In genomic region chr2:152820369-152820768, GRCm38 (mm10) we compare ENCODE assay signal across 8 mouse cellular contexts. TPM values are rescaled to one million over a fixed set of nuclear protein-coding genes. Genes with fewer than 3 reads are reported as not detected.
DNase-seq lines count a peak whose midpoint lies in the region; ATAC-seq lines count a peak whose summit lies in the region.

No protein-coding gene starts in this region.

- peaks cover 78% of the 10 kb centered on the region for H3K4me1 ChIP-seq in heart, embryonic 12.5 days (replicated peaks)
- peaks cover 90% of the 10 kb centered on the region for H3K4me1 ChIP-seq in kidney, embryonic 15.5 days
- H3K4me1 ChIP-seq in lung, embryonic 15.5 days, result peaks cover 82% of the 10 kb centered on the region
- peaks cover 39% of the 10 kb centered on the region for H3K4me1 ChIP-seq in stomach, embryonic 14.5 days (ENCODE audit: control insufficient read depth, insufficient read depth, low read length)

- 39% methylated on average over 2 of the region's 2 CpGs for WGBS in heart, embryonic 12.5 days
- WGBS in kidney, embryonic 15.5 days, result 33% methylated on average over 2 of the region's 2 CpGs
- 18% methylated on average over 2 of the region's 2 CpGs for whole genome bisulfite sequencing in lung, embryonic 15.5 days
- WGBS in stomach, embryonic 14.5 days, result 71% methylated on average over 2 of the region's 2 CpGs

- peak; percentile 47 to 57 for DNase-seq in right cerebral cortex, postnatal 10 days (ENCODE audit: low spot score in 2 of 2)
- no peak for DNase-seq in right cerebral cortex, postnatal 14 days
- DNase-seq in embryo, embryonic 10.5 days (ENCODE audit: low spot score), result peak; percentile 69

- ATAC-seq in heart, embryonic 12.5 days (ENCODE audit: insufficient number of reproducible peaks, low FRiP score), result no peak
- 0 out of 2 replicates have a peak, but pooled peaks have one; percentile 18 for ATAC-seq in kidney, embryonic 15.5 days (replicated peaks; ENCODE audit: low FRiP score)
- ATAC-seq in lung, embryonic 15.5 days (ENCODE audit: borderline replicate concordance, extremely low read depth, low FRiP score, low TSS enrichment), result peak; percentile 72
- ATAC-seq in stomach, embryonic 14.5 days (ENCODE audit: insufficient number of reproducible peaks, insufficient read depth, low FRiP score, low read depth), result peak; percentile 35
- ATAC-seq in granulocyte monocyte progenitor cell, adult 5-6 weeks (replicated peaks; ENCODE audit: poor library complexity, severe bottlenecking), result no peak

- H3K36me3 ChIP-seq in heart, embryonic 12.5 days, result peaks cover 9% of the 10 kb centered on the region
- H3K36me3 ChIP-seq in kidney, embryonic 15.5 days, result peaks cover 34% of the 10 kb centered on the region
- peaks cover 8% of the 10 kb centered on the region for H3K36me3 ChIP-seq in lung, embryonic 15.5 days
- H3K36me3 ChIP-seq in stomach, embryonic 14.5 days (ENCODE audit: control insufficient read depth, insufficient read depth, low read length), result 0 out of 2 replicates have a peak, but pooled peaks cover 6% of the 10 kb centered on the region

- H3K4me2 ChIP-seq in heart, embryonic 12.5 days, result peak overlapping the region; percentile 31
- H3K4me2 ChIP-seq in kidney, embryonic 15.5 days, result peak overlapping the region; percentile 34
- peak overlapping the region; percentile 37 for H3K4me2 ChIP-seq in lung, embryonic 15.5 days
- H3K4me2 ChIP-seq in stomach, embryonic 14.5 days (replicated peaks; ENCODE audit: low read depth, low read length), result no peak overlapping the region

- no peak overlapping the region; the same call in 1 of the 2 replicates for H3K9ac ChIP-seq in heart, embryonic 12.5 days
- no peak overlapping the region for H3K9ac ChIP-seq in kidney, embryonic 15.5 days
- 0 out of 2 replicates have a peak overlapping the region, but pooled peaks have one; percentile 11 for H3K9ac ChIP-seq in lung, embryonic 15.5 days
- no peak overlapping the region for H3K9ac ChIP-seq in stomach, embryonic 14.5 days (replicated peaks; ENCODE audit: low read depth, low read length)

- no peaks in the 10 kb centered on the region for H3K9me3 ChIP-seq in heart, embryonic 12.5 days (replicated peaks)
- no peaks in the 10 kb centered on the region for H3K9me3 ChIP-seq in kidney, embryonic 15.5 days (replicated peaks)
- no peaks in the 10 kb centered on the region for H3K9me3 ChIP-seq in lung, embryonic 15.5 days
- H3K9me3 ChIP-seq in stomach, embryonic 14.5 days (ENCODE audit: control insufficient read depth, low read depth, low read length), result no peaks in the 10 kb centered on the region

- peak overlapping the region; percentile 90 for H3K27ac ChIP-seq in heart, embryonic 12.5 days (ENCODE audit: poor library complexity, severe bottlenecking)
- H3K27ac ChIP-seq in kidney, embryonic 15.5 days, result peak overlapping the region; percentile 91
- H3K27ac ChIP-seq in lung, embryonic 15.5 days, result peak overlapping the region; percentile 95
- H3K27ac ChIP-seq in stomach, embryonic 14.5 days (ENCODE audit: low read length), result peak overlapping the region; percentile 35; the same call in 1 of the 2 replicates

- no peaks in the 10 kb centered on the region for H3K27me3 ChIP-seq in heart, embryonic 12.5 days (replicated peaks)
- H3K27me3 ChIP-seq in kidney, embryonic 15.5 days, result no peaks in the 10 kb centered on the region
- no peaks in the 10 kb centered on the region for H3K27me3 ChIP-seq in lung, embryonic 15.5 days
- no peaks in the 10 kb centered on the region for H3K27me3 ChIP-seq in stomach, embryonic 14.5 days (ENCODE audit: control insufficient read depth, insufficient read depth, low read length)

- no peak overlapping the region for H3K4me3 ChIP-seq in heart, embryonic 12.5 days
- H3K4me3 ChIP-seq in kidney, embryonic 15.5 days (replicated peaks), result no peak overlapping the region
- no peak overlapping the region for H3K4me3 ChIP-seq in lung, embryonic 15.5 days
- no peak overlapping the region for H3K4me3 ChIP-seq in stomach, embryonic 14.5 days (ENCODE audit: low read depth, low read length)

RNA-seq across cellular contexts. Expression of gene Bcl2l1, which starts 11.2 kb away (rescaled TPM):
- 83.0 and 85.9 TPM in 2 replicates for polyA plus RNA-seq in heart, embryonic 12.5 days (2016; fragmentation: Nextera tagmentation; extraction: Ambion mirVana)
- 99.5 and 106 TPM in 2 replicates for polyA plus RNA-seq in kidney, embryonic 15.5 days (2015; fragmentation: Nextera tagmentation; extraction: Ambion mirVana)
- polyA plus RNA-seq in lung, embryonic 15.5 days (2015; fragmentation: Nextera tagmentation; extraction: Ambion mirVana), result 101 and 107 TPM in 2 replicates
- polyA plus RNA-seq in stomach, embryonic 14.5 days (2014; fragmentation: Nextera tagmentation; extraction: Ambion mirVana), result 79.4 and 82.4 TPM in 2 replicates
- 13.2 and 27.8 TPM in 2 replicates for total RNA-seq in granulocyte monocyte progenitor cell, adult 5-6 weeks (2014; fragmentation: Nextera tagmentation)
- total RNA-seq in granulocyte monocyte progenitor cell, adult 5-6 weeks (2017), result 10.3 and 25.2 TPM in 2 replicates

RNA-seq across cellular contexts. Expression of gene Tpx2, which starts 27.4 kb away (rescaled TPM):
- 65.6 and 74.1 TPM in 2 replicates for polyA plus RNA-seq in heart, embryonic 12.5 days (2016; fragmentation: Nextera tagmentation; extraction: Ambion mirVana)
- polyA plus RNA-seq in kidney, embryonic 15.5 days (2015; fragmentation: Nextera tagmentation; extraction: Ambion mirVana), result 88.5 and 98.2 TPM in 2 replicates
- polyA plus RNA-seq in lung, embryonic 15.5 days (2015; fragmentation: Nextera tagmentation; extraction: Ambion mirVana), result 92.1 and 94.7 TPM in 2 replicates
- 91.7 and 95.3 TPM in 2 replicates for polyA plus RNA-seq in stomach, embryonic 14.5 days (2014; fragmentation: Nextera tagmentation; extraction: Ambion mirVana)
- total RNA-seq in granulocyte monocyte progenitor cell, adult 5-6 weeks (2014; fragmentation: Nextera tagmentation), result 51.4 and 56.0 TPM in 2 replicates
- total RNA-seq in granulocyte monocyte progenitor cell, adult 5-6 weeks (2017), result 96.9 and 105 TPM in 2 replicates

Comparison
In these comparisons a context has a peak if more than half of its experiments do, and no peak if none do; other contexts are left out.
1. ATAC-seq: peak in kidney, embryonic 15.5 days (single experiment), lung, embryonic 15.5 days (single experiment) and stomach, embryonic 14.5 days (single experiment); none in heart, embryonic 12.5 days (single experiment) and granulocyte monocyte progenitor cell, adult 5-6 weeks (single experiment).
2. H3K27ac ChIP-seq: peak in every context shown above with its lines; median percentile 95 in lung, embryonic 15.5 days; 91 in kidney, embryonic 15.5 days; 90 in heart, embryonic 12.5 days; 35 in stomach, embryonic 14.5 days.